Mouse (Mus musculus) stomach, postnatal 0 days (tissue): ENCODE measurements at regions not wholly inside any gene's neighbourhood (a gene's known extent, or its start where the extent isn't known, plus 50 kb on each side); places are given as distances from the start of the nearest gene placed in this dataset.

Experiments
- ATAC-seq: fragments of 200-750 bp; cut with Nextera tagmentation; 2 replicates; pipeline ENCODE4 v1.8.0; 2017; ENCODE audit not compliant: low FRiP score, low TSS enrichment
- DNase-seq: peaks from one replicate; pipeline ENCODE4 v3.0.0-alpha.2; 2016; ENCODE audit warnings: low spot score
- H3K27ac ChIP-seq: fragments of 300-500 bp; sonication (generic); replicated peaks from 2 replicates; pipeline ENCODE4 v1.5.1; 2014; ENCODE audit warnings: mild to moderate bottlenecking, control low read depth
- H3K27me3 ChIP-seq: fragments of 300-500 bp; sonication (generic); 2 replicates; pipeline ENCODE4 v1.6.1; 2014; ENCODE audit warnings: low read length; ENCODE audit not compliant: control insufficient read depth, insufficient read depth
- H3K36me3 ChIP-seq: fragments of 300-500 bp; sonication (generic); 2 replicates; pipeline ENCODE4 v1.6.1; 2014; ENCODE audit warnings: low read length, mixed read lengths; ENCODE audit not compliant: control insufficient read depth, insufficient read depth
- H3K4me1 ChIP-seq: fragments of 300-500 bp; sonication (generic); replicated peaks from 2 replicates; pipeline ENCODE4 v1.6.1; 2014; ENCODE audit warnings: antibody characterized with exemption; ENCODE audit not compliant: control insufficient read depth, insufficient read depth
- H3K4me2 ChIP-seq: fragments of 300-500 bp; sonication (generic); replicated peaks from 2 replicates; pipeline ENCODE4 v1.6.1; 2014; ENCODE audit warnings: low read depth, mild to moderate bottlenecking, control low read depth, moderate library complexity
- H3K4me3 ChIP-seq: fragments of 300-500 bp; sonication (generic); 2 replicates; pipeline ENCODE4 v1.5.1; 2014; ENCODE audit warnings: low read depth, low read length, control low read depth
- H3K9ac ChIP-seq: fragments of 300-500 bp; sonication (generic); 2 replicates; pipeline ENCODE4 v1.6.1; 2014; ENCODE audit warnings: mild to moderate bottlenecking, low read length, control low read depth, mixed read lengths
- H3K9me3 ChIP-seq: fragments of 300-500 bp; sonication (generic); 2 replicates; pipeline ENCODE4 v1.6.1; 2016; ENCODE audit warnings: low read length; ENCODE audit not compliant: control insufficient read depth
- CTCF ChIP-seq: IDR thresholded peaks from 2 replicates; pipeline ENCODE4 v1.5.1; 2016; ENCODE audit warnings: antibody characterized with exemption, low read depth, mild to moderate bottlenecking, moderate library complexity
- EP300 ChIP-seq: optimal IDR thresholded peaks from 2 replicates; pipeline ENCODE3; 2016; ENCODE audit warnings: antibody characterized with exemption
- WGBS: fragments of 180-500 bp; shearing (Covaris S2); extraction: QIAGEN DNeasy Blood & Tissue Kit; methylation state at CpG from one replicate; pipeline ENCODE4 v1.1.7; 2014; 5-methylcytosine and 5-hydroxymethylcytosine counted together

- no peak overlapping the region for H3K27ac ChIP-seq
- H3K9ac ChIP-seq, result no peak overlapping the region
- DNase-seq, result peak; percentile 47
- H3K36me3 ChIP-seq, result no peaks in the 10 kb centered on the region
- TF ChIP-seq EP300 (no peak), CTCF (peak; percentile 77)
- no peak for ATAC-seq
- H3K4me3 ChIP-seq, result no peak overlapping the region
- H3K4me1 ChIP-seq, result no peaks in the 10 kb centered on the region
- no peaks in the 10 kb centered on the region for H3K27me3 ChIP-seq
- WGBS, result 15% methylated on average over 5 of the region's 5 CpGs
- no peak overlapping the region for H3K4me2 ChIP-seq
- no peaks in the 10 kb centered on the region for H3K9me3 ChIP-seq
Measured at GRCm38 (mm10) chr8:109279129-109279528, 214.7 kb upstream of the Pmfbp1 start.

GRCm38 (mm10) chr8:109280540-109280939 lies 213.3 kb upstream of the Pmfbp1 start:
- 78% methylated on average over 2 of the region's 2 CpGs for WGBS
- Histone ChIP-seq H3K4me2 (no peak overlapping the region), H3K4me3 (no peak overlapping the region), H3K9ac (no peak overlapping the region), H3K27me3 (no peaks in the 10 kb centered on the region), H3K9me3 (no peaks in the 10 kb centered on the region), H3K36me3 (no peaks in the 10 kb centered on the region), H3K27ac (no peak overlapping the region), H3K4me1 (no peaks in the 10 kb centered on the region)
- TF ChIP-seq CTCF (no peak), EP300 (no peak)
- DNase-seq (no peak), ATAC-seq (no peak)

GRCm38 (mm10) chr8:109281598-109281997 lies 212.2 kb upstream of the Pmfbp1 start:
- Histone ChIP-seq H3K4me1 (no peaks in the 10 kb centered on the region), H3K4me3 (no peak overlapping the region), H3K36me3 (no peaks in the 10 kb centered on the region), H3K9me3 (no peaks in the 10 kb centered on the region), H3K4me2 (no peak overlapping the region), H3K27ac (no peak overlapping the region), H3K27me3 (no peaks in the 10 kb centered on the region), H3K9ac (no peak overlapping the region)
- WGBS, result 53% methylated on average over 10 of the region's 10 CpGs
- DNase-seq (no peak), ATAC-seq (no peak)
- TF ChIP-seq CTCF (no peak), EP300 (no peak)

GRCm38 (mm10) chr8:109310670-109311386 lies 183.0 kb upstream of the Pmfbp1 start:
- H3K4me1 ChIP-seq, result no peaks in the 10 kb centered on the region
- H3K36me3 ChIP-seq, result no peaks in the 10 kb centered on the region
- no peak overlapping the region for H3K4me3 ChIP-seq
- DNase-seq (no peak), ATAC-seq (no peak)
- no peak overlapping the region for H3K9ac ChIP-seq
- no peaks in the 10 kb centered on the region for H3K9me3 ChIP-seq
- TF ChIP-seq EP300 (no peak), CTCF (no peak)
- WGBS, result 77% methylated on average over 17 of the region's 17 CpGs
- H3K27me3 ChIP-seq, result no peaks in the 10 kb centered on the region
- H3K27ac ChIP-seq, result no peak overlapping the region
- H3K4me2 ChIP-seq, result no peak overlapping the region

- Histone ChIP-seq H3K9me3 (no peaks in the 10 kb centered on the region), H3K27ac (no peak overlapping the region), H3K9ac (no peak overlapping the region), H3K4me1 (no peaks in the 10 kb centered on the region), H3K4me3 (no peak overlapping the region), H3K27me3 (no peaks in the 10 kb centered on the region), H3K36me3 (no peaks in the 10 kb centered on the region), H3K4me2 (no peak overlapping the region)
- ATAC-seq, result no peak
- WGBS, result 59% methylated on average over 17 of the region's 17 CpGs
- TF ChIP-seq EP300 (no peak), CTCF (no peak)
- no peak for DNase-seq
Measured at GRCm38 (mm10) chr8:109311484-109312210, 182.2 kb upstream of the Pmfbp1 start.

- TF ChIP-seq CTCF, result no peak
- TF ChIP-seq EP300, result no peak
- H3K4me3 ChIP-seq, result no peak overlapping the region
- H3K4me1 ChIP-seq, result no peaks in the 10 kb centered on the region
- 22% methylated on average over 8 of the region's 8 CpGs for WGBS
- H3K9ac ChIP-seq, result no peak overlapping the region
- H3K27ac ChIP-seq, result no peak overlapping the region
- H3K9me3 ChIP-seq, result no peaks in the 10 kb centered on the region
- no peak for DNase-seq
- H3K4me2 ChIP-seq, result no peak overlapping the region
- no peak for ATAC-seq
- H3K36me3 ChIP-seq, result no peaks in the 10 kb centered on the region
- no peaks in the 10 kb centered on the region for H3K27me3 ChIP-seq
Measured at GRCm38 (mm10) chr8:109312731-109313130, 181.1 kb upstream of the Pmfbp1 start.
